Mouse (Mus musculus) stomach, embryonic 14.5 days (tissue): ENCODE measurements around the gene Man2a2. TPM values are rescaled to one million over a fixed set of nuclear protein-coding genes. Genes with fewer than 3 reads are reported as not detected.

Experiments used
- ATAC-seq: fragments of 200-750 bp; cut with Nextera tagmentation; 2 replicates; pipeline ENCODE4 v1.8.0; 2017; ENCODE audit warnings: low read depth, moderate TSS enrichment; ENCODE audit not compliant: insufficient number of reproducible peaks, insufficient read depth, low FRiP score
- H3K27ac ChIP-seq: fragments of 300-500 bp; sonication (generic); 2 replicates; pipeline ENCODE4 v1.5.1; 2014; ENCODE audit warnings: mild to moderate bottlenecking, low read length, moderate library complexity, mixed read lengths
- H3K27me3 ChIP-seq: fragments of 300-500 bp; sonication (generic); 2 replicates; pipeline ENCODE4 v1.6.1; 2014; ENCODE audit warnings: low read length, control low read depth, mixed read lengths; ENCODE audit not compliant: control insufficient read depth, insufficient read depth
- H3K36me3 ChIP-seq: fragments of 300-500 bp; sonication (generic); 2 replicates; pipeline ENCODE4 v1.6.1; 2014; ENCODE audit warnings: mild to moderate bottlenecking, control low read depth, low read length, moderate library complexity, mixed read lengths; ENCODE audit not compliant: control insufficient read depth, insufficient read depth
- H3K4me1 ChIP-seq: fragments of 300-500 bp; sonication (generic); 2 replicates; pipeline ENCODE4 v1.6.1; 2014; ENCODE audit warnings: low read length, control low read depth, mixed read lengths; ENCODE audit not compliant: control insufficient read depth, insufficient read depth
- H3K4me2 ChIP-seq: fragments of 300-500 bp; sonication (generic); replicated peaks from 2 replicates; pipeline ENCODE4 v1.6.1; 2014; ENCODE audit warnings: low read depth, low read length, control low read depth
- H3K4me3 ChIP-seq: fragments of 300-500 bp; sonication (generic); 2 replicates; pipeline ENCODE4 v1.5.1; 2014; ENCODE audit warnings: low read depth, low read length, control low read depth
- H3K9ac ChIP-seq: fragments of 300-500 bp; sonication (generic); replicated peaks from 2 replicates; pipeline ENCODE4 v1.6.1; 2014; ENCODE audit warnings: low read depth, mild to moderate bottlenecking, control low read depth, low read length, moderate library complexity, mixed read lengths
- H3K9me3 ChIP-seq: fragments of 300-500 bp; sonication (generic); 2 replicates; pipeline ENCODE4 v1.6.1; 2016; ENCODE audit warnings: low read depth, low read length, control low read depth; ENCODE audit not compliant: control insufficient read depth
- WGBS: fragments of 180-500 bp; shearing (Covaris S2); extraction: QIAGEN DNeasy Blood & Tissue Kit; methylation state at CpG from one replicate; pipeline ENCODE4 v1.1.7; 2014; 5-methylcytosine and 5-hydroxymethylcytosine counted together
- polyA plus RNA-seq: library from polyadenylated mRNA; unstranded; fragments of >200 nt; fragmentation: Nextera tagmentation; extraction: Ambion mirVana; gene quantifications from 2 replicates; pipeline ENCODE4 v1.2.1, GENCODE M21; 2014

The Man2a2 gene
- polyA plus RNA-seq, 1 experiment from 2014 or later, result 19.8 TPM

GRCm38 (mm10) chr7:80318670-80319069, 52.5 kb downstream of the Man2a2 start:
- H3K27me3 ChIP-seq, result no peaks in the 10 kb centered on the region
- WGBS, result 89% methylated on average over 4 of the region's 4 CpGs
- peaks cover 6% of the 10 kb centered on the region; the same call in 1 of the 2 replicates for H3K4me1 ChIP-seq
- no peak overlapping the region for H3K27ac ChIP-seq
- H3K4me2 ChIP-seq, result no peak overlapping the region
- H3K9me3 ChIP-seq, result no peaks in the 10 kb centered on the region
- no peak for ATAC-seq
- no peak overlapping the region for H3K9ac ChIP-seq
- H3K36me3 ChIP-seq, result peaks cover 32% of the 10 kb centered on the region
- H3K4me3 ChIP-seq, result no peak overlapping the region

- 74% methylated on average over 1 of the region's 1 CpGs for WGBS
- Histone ChIP-seq H3K27ac (no peak overlapping the region), H3K4me1 (no peaks in the 10 kb centered on the region), H3K36me3 (peaks cover 42% of the 10 kb centered on the region), H3K9me3 (no peaks in the 10 kb centered on the region), H3K4me2 (no peak overlapping the region), H3K27me3 (no peaks in the 10 kb centered on the region), H3K4me3 (no peak overlapping the region), H3K9ac (no peak overlapping the region)
- ATAC-seq, result no peak
Observed at GRCm38 (mm10) chr7:80317439-80318115, 53.6 kb downstream of the Man2a2 start.

- WGBS, result 83% methylated on average over 2 of the region's 2 CpGs
- Histone ChIP-seq H3K27me3 (no peaks in the 10 kb centered on the region), H3K9me3 (no peaks in the 10 kb centered on the region), H3K4me2 (no peak overlapping the region), H3K4me3 (no peak overlapping the region), H3K36me3 (peaks cover 56% of the 10 kb centered on the region), H3K27ac (no peak overlapping the region), H3K9ac (no peak overlapping the region), H3K4me1 (no peaks in the 10 kb centered on the region)
- no peak for ATAC-seq
Observed at GRCm38 (mm10) chr7:80315733-80316132, 55.4 kb downstream of the Man2a2 start.

- Histone ChIP-seq H3K27ac (no peak overlapping the region), H3K4me3 (no peak overlapping the region), H3K9ac (no peak overlapping the region), H3K9me3 (no peaks in the 10 kb centered on the region), H3K36me3 (peaks cover 87% of the 10 kb centered on the region), H3K4me1 (no peaks in the 10 kb centered on the region), H3K4me2 (no peak overlapping the region), H3K27me3 (no peaks in the 10 kb centered on the region)
- 84% methylated on average over 7 of the region's 7 CpGs for WGBS
- ATAC-seq, result no peak
Observed at GRCm38 (mm10) chr7:80310771-80311170, 60.4 kb downstream of the Man2a2 start.

DNA sequence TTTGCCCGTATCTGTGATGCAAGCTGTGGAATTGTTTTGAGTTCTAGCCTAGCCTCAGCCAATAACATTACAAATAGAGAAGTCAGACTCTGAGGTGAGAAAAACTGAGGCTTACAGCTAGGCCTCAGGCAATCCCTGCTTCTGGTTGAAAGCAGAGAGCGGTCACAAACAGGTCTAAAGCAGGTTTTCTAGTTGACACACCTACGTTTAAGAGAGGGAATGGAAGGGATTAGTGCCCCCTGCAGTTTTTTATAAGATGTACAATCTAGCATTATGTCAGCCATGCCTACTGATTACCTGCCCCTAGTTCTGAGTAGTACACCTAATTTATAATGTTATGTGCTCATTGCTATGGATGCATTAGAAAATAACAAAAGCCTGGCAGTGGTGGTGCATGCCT, 63.4 kb downstream of the Man2a2 start:
- no peak overlapping the region for H3K9ac ChIP-seq
- H3K36me3 ChIP-seq, result peaks cover 86% of the 10 kb centered on the region
- no peaks in the 10 kb centered on the region for H3K27me3 ChIP-seq
- no peaks in the 10 kb centered on the region for H3K4me1 ChIP-seq
- H3K4me3 ChIP-seq, result no peak overlapping the region
- ATAC-seq, result no peak
- WGBS, result 81% methylated on average over 3 of the region's 3 CpGs
- H3K4me2 ChIP-seq, result no peak overlapping the region
- no peak overlapping the region for H3K27ac ChIP-seq
- no peaks in the 10 kb centered on the region for H3K9me3 ChIP-seq

DNA sequence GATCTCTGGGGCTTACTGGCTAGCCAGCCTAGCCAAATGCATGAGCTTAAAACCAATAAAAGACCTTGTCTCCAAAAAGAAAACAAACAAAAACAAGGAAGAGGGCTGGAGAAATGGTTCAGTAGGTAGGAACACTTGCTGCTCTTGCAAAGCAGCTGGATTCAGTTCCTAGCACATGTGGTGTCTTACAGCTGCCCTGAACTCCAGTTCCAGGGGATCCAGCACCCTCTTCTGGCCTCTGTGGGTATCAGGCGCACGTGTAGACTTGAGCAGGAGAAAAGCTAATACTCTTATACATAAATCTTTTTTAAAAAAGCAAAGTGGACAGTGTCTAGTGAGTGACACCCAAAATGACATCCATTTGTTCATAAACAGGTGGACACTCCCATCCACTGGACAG, 69.7 kb downstream of the Man2a2 start:
- ATAC-seq, result no peak
- WGBS, result 87% methylated on average over 2 of the region's 2 CpGs

DNA sequence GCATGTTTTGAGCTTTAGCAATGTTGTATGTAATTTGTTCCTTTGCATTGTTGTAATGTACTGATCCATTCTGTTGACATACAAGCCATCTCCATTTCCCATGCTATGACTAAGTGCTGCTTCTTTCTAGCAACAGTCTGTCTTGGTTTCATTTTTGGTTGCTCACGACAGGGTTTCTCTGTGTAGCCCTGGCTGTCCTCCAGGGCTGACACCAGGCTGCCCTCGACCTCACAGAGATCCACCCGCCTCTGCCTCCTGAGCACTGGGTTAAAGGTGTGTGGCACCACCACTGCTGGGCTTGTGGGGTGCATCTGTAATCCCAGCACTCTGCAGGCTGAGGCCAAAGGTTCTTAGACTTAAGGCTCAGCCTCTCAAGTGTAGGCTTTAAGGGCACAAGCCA, 71.6 kb downstream of the Man2a2 start:
- 91% methylated on average over 3 of the region's 3 CpGs for WGBS
- H3K4me3 ChIP-seq, result no peak overlapping the region

More for the DNA sequence above, 69.7 kb downstream of the Man2a2 start:
- no peak overlapping the region for H3K9ac ChIP-seq
- no peaks in the 10 kb centered on the region for H3K9me3 ChIP-seq
- H3K4me2 ChIP-seq, result no peak overlapping the region
- peaks cover 54% of the 10 kb centered on the region for H3K36me3 ChIP-seq
- H3K4me3 ChIP-seq, result no peak overlapping the region
- no peak overlapping the region for H3K27ac ChIP-seq
- H3K27me3 ChIP-seq, result no peaks in the 10 kb centered on the region
- no peaks in the 10 kb centered on the region for H3K4me1 ChIP-seq

More for the DNA sequence above, 71.6 kb downstream of the Man2a2 start:
- H3K27me3 ChIP-seq, result no peaks in the 10 kb centered on the region
- H3K36me3 ChIP-seq, result peaks cover 36% of the 10 kb centered on the region
- no peak overlapping the region for H3K4me2 ChIP-seq
- H3K9ac ChIP-seq, result no peak overlapping the region
- H3K4me1 ChIP-seq, result peaks cover 3% of the 10 kb centered on the region
- ATAC-seq, result no peak
- H3K27ac ChIP-seq, result no peak overlapping the region
- H3K9me3 ChIP-seq, result no peaks in the 10 kb centered on the region
